Mouse (Mus musculus): ENCODE measurements around the gene Gdap1l1. TPM values are rescaled to one million over a fixed set of nuclear protein-coding genes. Genes with fewer than 3 reads are reported as not detected.

The Gdap1l1 gene
- total RNA-seq, 1 experiment from 2014 or later = 0.73 TPM

- no peak for ATAC-seq (replicated peaks; ENCODE audit: low read depth, poor library complexity, severe bottlenecking)
These were observed 17.9 kb upstream of the Gdap1l1 start for GRCm38 (mm10) chr2:163420366-163420886.

DNA sequence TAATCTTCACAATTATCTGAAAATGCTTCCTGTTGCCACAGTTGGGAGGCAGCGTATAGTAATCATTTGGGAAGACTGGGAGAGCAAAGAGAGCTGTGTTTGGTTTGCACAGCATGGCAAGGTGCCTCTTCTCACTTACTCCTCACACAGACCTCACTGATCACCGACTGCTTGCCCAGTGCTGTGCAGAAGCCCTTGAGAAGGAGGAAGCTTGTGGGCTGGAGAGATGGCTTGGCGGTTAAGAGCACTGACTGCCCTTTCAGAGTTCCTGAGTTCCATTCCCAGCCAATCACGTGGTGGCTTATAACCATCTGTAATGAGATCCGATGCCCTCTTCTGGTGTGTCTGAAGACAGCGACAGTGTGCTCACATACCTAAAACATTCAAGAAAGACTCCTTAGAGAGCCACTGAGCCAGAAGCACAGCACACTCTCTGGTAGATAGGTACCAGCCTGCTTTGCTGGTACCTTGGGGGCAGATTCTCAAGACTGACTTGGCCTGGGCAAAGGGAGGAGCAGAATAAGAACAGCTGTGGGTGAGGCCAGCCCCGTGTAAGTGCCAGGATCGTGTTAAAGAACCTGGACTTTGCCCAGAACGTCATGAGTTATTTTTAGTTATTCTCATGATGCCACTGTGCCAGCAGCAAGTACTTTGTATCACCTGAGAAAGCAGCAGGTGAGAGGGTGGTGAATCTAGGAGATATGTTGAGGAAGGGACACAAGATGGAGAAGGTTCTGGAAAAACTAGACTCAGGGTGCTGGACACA lies 15.2 kb upstream of the Gdap1l1 start:
- ATAC-seq (replicated peaks; ENCODE audit: low read depth, poor library complexity, severe bottlenecking) = 0 out of 2 replicates have a peak, but pooled peaks have one; percentile 13

GRCm38 (mm10) chr2:163424597-163424996 lies 13.7 kb upstream of the Gdap1l1 start, which contains the start of gene Oser1:
Gene Oser1 (minus strand): TSS chr2:163424697.
- no peak for ATAC-seq (replicated peaks; ENCODE audit: low read depth, poor library complexity, severe bottlenecking)

DNA sequence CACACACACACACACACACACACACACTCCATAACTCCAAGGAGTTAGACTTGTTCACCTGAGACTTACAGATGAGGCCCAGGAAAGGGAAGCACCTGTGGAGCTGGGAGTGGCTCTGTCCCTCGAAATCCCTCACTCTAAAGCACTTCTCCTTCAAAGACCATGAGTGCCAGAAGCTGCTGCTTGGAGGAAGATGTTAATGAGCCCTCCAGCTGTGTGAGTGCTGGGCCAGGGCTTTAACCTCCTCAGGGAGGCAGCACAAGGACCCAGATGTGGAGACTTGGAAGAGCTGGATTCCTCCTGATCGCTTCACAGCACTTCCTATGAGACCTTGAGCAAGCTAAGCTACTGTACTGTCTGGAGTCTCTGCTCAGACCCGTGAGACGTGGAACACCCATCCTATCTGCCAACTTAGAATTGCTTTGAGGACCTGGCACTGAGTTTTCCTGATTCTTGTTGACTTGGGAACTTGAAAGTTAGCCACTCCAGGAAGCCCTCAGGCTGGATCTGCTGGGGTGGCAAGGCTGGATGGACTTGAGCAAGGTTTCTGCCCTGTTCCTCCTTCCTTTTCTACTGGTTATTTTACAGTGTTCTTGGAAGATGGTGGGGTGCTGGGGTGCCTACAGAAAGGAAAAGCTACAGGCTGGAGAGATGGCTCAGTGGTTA lies 9.8 kb upstream of the Gdap1l1 start:
- ATAC-seq (replicated peaks; ENCODE audit: low read depth, poor library complexity, severe bottlenecking) = no peak

- no peak for ATAC-seq (replicated peaks; ENCODE audit: low read depth, poor library complexity, severe bottlenecking)
These were observed 7.0 kb upstream of the Gdap1l1 start for GRCm38 (mm10) chr2:163431289-163431688.

- ATAC-seq (replicated peaks; ENCODE audit: low read depth, poor library complexity, severe bottlenecking) = 0 out of 2 replicates have a peak, but pooled peaks have one; percentile 18
These were observed 4.3 kb upstream of the Gdap1l1 start for GRCm38 (mm10) chr2:163433971-163434370.

DNA sequence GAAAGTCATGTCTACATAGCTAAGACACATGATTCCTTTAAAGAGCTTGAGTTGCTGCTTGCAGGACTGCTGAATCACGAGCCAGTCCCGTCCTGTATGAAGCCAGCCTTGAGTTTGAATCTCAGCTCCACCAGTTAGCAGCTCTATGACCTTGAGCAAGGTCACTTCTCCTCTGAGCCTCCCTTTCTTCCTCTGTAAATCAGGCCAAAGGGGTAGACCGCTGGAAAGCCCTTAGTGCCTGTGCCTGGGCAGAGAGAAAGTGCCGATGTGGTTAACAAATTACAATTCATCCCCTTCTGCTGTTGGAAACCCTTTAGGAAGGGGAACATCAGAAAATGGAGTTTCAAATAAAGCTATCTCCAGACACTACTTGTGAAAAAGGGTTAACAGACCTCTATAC lies 476 bp upstream of the Gdap1l1 start:
- no peak for ATAC-seq (replicated peaks; ENCODE audit: low read depth, poor library complexity, severe bottlenecking)

DNA sequence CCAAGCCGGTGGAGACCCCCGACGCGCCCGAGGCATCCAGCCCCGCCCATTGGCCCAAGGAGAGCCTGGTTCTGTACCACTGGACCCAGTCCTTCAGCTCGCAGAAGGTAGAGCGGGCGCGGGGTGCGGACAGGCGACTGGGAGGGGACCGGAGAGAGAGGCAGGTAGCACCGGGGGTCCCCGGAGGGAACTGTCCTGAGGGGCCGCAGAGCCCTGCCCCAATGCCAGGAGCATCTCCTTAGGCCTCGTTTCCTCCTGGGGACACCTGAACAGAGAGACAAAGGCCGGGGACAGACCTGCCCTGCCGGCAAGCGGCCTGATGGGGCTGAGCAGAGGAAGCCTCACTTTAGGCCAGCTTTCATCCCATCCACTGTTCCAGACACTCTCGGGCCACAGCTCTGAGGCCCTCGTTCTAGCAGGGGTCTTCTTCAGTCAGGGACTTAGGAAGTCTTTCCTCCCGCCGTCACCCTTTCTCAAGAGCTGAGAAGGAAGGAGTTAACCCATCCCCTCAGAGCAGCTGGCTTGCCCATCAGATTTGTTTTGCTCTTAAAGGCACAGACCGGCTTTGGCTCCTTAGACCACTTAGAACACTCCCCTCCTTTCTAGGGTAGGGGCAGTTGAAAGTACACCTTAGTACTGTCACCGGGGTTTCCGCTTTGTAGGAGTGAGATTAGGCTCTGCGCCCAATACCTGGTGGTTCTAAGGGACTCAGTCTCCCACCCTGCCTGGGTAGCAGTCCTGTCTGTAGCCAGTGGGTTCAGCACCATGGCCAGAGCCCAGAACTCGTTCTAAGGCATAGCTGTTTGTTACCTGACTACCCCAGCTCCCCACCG lies 559 bp downstream of the Gdap1l1 start:
- peak; percentile 76; the same call in 1 of the 2 replicates for ATAC-seq (replicated peaks; ENCODE audit: low read depth, poor library complexity, severe bottlenecking)

DNA sequence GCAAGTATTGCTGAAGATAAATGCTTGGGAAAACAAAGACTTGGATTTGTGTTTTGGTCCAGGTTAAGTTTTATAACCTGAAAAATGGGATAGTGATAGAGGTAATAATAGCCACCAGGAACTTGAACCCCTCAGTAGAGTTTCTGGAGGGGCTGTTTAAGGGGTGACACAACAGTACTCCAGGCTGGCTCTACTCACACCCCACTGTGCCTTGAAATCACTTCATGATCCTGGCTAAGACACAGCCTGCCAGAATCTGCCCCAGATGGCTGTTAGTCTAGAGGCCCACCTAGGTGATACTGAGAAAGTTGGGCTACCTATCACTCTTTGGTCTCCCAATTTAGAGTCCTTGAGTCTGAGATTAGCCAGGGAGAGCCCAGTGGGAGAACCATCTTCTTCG lies 1.2 kb downstream of the Gdap1l1 start:
- no peak for ATAC-seq (replicated peaks; ENCODE audit: low read depth, poor library complexity, severe bottlenecking)

DNA sequence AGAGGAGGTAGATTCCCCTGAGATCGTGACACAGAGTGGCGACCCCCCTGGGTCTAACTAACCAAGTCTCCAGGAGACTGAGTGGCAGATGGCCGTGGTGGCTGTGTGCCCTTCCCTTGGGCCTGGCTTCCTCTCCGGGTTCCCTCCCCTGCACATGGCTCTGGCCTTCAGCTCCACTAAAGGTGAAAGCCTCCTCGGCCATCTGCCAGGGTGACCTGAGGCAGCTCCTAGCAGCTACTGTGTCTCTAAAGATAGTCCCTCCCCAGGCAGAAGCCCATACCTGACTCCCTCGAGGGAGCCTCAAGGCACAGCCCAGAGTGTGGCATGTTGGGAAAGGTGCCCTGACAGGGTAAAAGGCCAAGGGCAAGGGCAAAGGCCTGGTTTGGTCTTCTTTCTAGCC lies 5.3 kb downstream of the Gdap1l1 start:
- ATAC-seq (replicated peaks; ENCODE audit: low read depth, poor library complexity, severe bottlenecking) = no peak

DNA sequence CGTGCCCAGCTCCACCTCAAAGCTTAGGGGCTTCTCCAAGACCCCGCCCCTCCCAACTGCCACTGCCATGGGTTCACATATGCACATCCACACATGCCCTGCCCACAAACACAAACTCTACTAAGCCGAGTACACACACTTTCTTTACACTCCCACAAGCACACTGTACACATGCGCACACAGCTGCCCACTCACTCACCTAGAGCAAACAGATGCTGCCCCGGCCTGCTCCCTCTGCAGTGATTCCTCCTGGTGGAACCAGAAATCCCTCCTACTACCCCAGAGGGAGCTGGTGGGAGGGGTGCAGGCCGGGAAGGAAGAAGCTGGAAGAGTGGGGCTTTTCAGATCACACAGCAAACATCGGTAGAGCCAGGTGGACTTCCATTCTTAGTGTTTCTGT lies 5.7 kb downstream of the Gdap1l1 start:
- no peak for ATAC-seq (replicated peaks; ENCODE audit: low read depth, poor library complexity, severe bottlenecking)

GRCm38 (mm10) chr2:163447375-163447774 lies 9.1 kb downstream of the Gdap1l1 start:
- ATAC-seq (replicated peaks; ENCODE audit: low read depth, poor library complexity, severe bottlenecking) = no peak

- no peak for ATAC-seq (replicated peaks; ENCODE audit: low read depth, poor library complexity, severe bottlenecking)
These were observed 11.0 kb downstream of the Gdap1l1 start for GRCm38 (mm10) chr2:163449276-163449675.

GRCm38 (mm10) chr2:163450668-163451295 lies 12.5 kb downstream of the Gdap1l1 start:
- ATAC-seq (replicated peaks; ENCODE audit: low read depth, poor library complexity, severe bottlenecking) = no peak

DNA sequence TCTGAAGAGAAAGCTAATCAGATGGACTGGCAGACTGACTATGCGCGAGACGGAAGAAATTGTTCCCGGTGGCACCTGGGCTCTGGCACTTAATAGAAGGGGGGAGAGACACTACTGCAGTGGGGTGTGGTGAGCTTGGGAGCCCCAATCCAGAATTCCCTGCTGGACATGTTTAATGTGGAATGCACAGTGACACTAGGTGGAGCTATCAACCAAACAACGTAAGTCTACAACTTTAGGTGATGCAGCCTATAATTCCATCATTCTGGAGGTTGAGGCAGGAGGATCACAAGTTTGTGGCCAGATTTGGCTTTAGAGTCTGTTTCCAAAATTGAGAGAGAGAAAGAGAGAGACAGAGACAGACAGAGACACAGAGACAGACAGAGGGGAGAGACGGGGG lies 14.5 kb downstream of the Gdap1l1 start:
- no peak for ATAC-seq (replicated peaks; ENCODE audit: low read depth, poor library complexity, severe bottlenecking)

- ATAC-seq (replicated peaks; ENCODE audit: low read depth, poor library complexity, severe bottlenecking) = no peak
These were observed 15.1 kb downstream of the Gdap1l1 start for GRCm38 (mm10) chr2:163453378-163453777.

- ATAC-seq (replicated peaks; ENCODE audit: low read depth, poor library complexity, severe bottlenecking) = peak; percentile 72
These were observed 20.4 kb downstream of the Gdap1l1 start for GRCm38 (mm10) chr2:163458539-163459265.

- ATAC-seq (replicated peaks; ENCODE audit: low read depth, poor library complexity, severe bottlenecking) = peak; percentile 30; the same call in 1 of the 2 replicates
These were observed 21.1 kb downstream of the Gdap1l1 start for GRCm38 (mm10) chr2:163459380-163459779.

DNA sequence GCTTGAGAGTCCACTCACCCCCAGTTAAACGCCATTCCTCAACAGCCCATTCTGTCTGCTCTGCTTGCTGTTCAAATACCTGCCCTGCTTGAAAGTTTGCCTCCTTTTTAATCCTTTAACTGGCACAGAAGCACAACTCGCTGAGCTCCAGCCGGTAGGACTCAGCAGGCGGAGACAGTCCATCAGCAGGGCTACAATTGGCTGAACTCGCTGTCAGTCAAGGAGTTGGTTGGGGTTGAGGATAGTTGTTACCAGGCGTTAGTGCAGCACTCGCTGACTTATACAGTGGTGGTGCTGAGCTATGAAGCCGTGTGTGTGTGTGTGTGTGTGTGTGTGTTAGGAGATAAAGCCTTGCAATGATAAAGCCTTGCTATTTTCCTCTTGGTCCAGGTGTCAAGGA lies 22.3 kb downstream of the Gdap1l1 start:
- ATAC-seq (replicated peaks; ENCODE audit: low read depth, poor library complexity, severe bottlenecking) = no peak
